Mouse (Mus musculus) spleen, postnatal 14 days (tissue): Measurements from ENCODE around the gene Myo3b.
"Not testable (repeated sequence)": the region's sequence is repeated elsewhere in the genome, so short reads cannot be mapped to it uniquely, and the experiment has no call there.

ENCODE experiments used
- DNase-seq, 2 experiments: peaks; one replicate each; pipeline ENCODE4 v3.0.0; 2021 to 2022; ENCODE audit warnings: low spot score in 2 of 2

Myo3b gene

GRCm38 (mm10) chr2:70195418-70196248 lies 156.7 kb downstream of the Myo3b start:
- no peak for DNase-seq

GRCm38 (mm10) chr2:70201796-70202555 lies 163.1 kb downstream of the Myo3b start:
- no peak for DNase-seq

- no peak for DNase-seq
Observed at GRCm38 (mm10) chr2:70202578-70203167, 163.7 kb downstream of the Myo3b start.

GRCm38 (mm10) chr2:70208411-70208810 lies 169.5 kb downstream of the Myo3b start:
- no peak for DNase-seq

- no peak for DNase-seq
Observed at GRCm38 (mm10) chr2:70209790-70210189, 170.9 kb downstream of the Myo3b start.

- no peak for DNase-seq
Observed at GRCm38 (mm10) chr2:70210427-70211332, 171.8 kb downstream of the Myo3b start.

- DNase-seq = no peak
Observed at GRCm38 (mm10) chr2:70214401-70214800, 175.5 kb downstream of the Myo3b start.

- DNase-seq = no peak
Observed at GRCm38 (mm10) chr2:70217800-70218199, 178.9 kb downstream of the Myo3b start.

- no peak for DNase-seq
Observed at GRCm38 (mm10) chr2:70218469-70218868, 179.5 kb downstream of the Myo3b start.

- no peak for DNase-seq
Observed at GRCm38 (mm10) chr2:70226679-70227078, 187.8 kb downstream of the Myo3b start.

- DNase-seq = not testable (repeated sequence)
Observed at GRCm38 (mm10) chr2:70234450-70234849, 195.5 kb downstream of the Myo3b start.

GRCm38 (mm10) chr2:70245981-70246380 lies 207.1 kb downstream of the Myo3b start:
- no peak for DNase-seq

GRCm38 (mm10) chr2:70248616-70249015 lies 209.7 kb downstream of the Myo3b start:
- no peak for DNase-seq

GRCm38 (mm10) chr2:70249872-70250271 lies 210.9 kb downstream of the Myo3b start:
- no peak for DNase-seq

- DNase-seq = no peak
Observed at GRCm38 (mm10) chr2:70251256-70251655, 212.3 kb downstream of the Myo3b start.

GRCm38 (mm10) chr2:70259357-70260000 lies 220.6 kb downstream of the Myo3b start:
- no peak for DNase-seq

- DNase-seq = no peak
Observed at GRCm38 (mm10) chr2:70260646-70261195, 221.8 kb downstream of the Myo3b start.

GRCm38 (mm10) chr2:70261703-70262564 lies 223.0 kb downstream of the Myo3b start:
- DNase-seq = no peak

- DNase-seq = no peak
Observed at GRCm38 (mm10) chr2:70262565-70263082, 223.7 kb downstream of the Myo3b start.
